Mouse (Mus musculus) WW6 (cell line): ENCODE data around the gene Zfp977.
"Not testable (repeated sequence)": the region's sequence is repeated elsewhere in the genome, so short reads cannot be mapped to it uniquely, and the experiment has no call there.

Experiments used
- DNase-seq: peaks from one replicate; pipeline ENCODE4 v3.0.0-alpha.2; 2013; ENCODE audit warnings: low read depth, low spot score

Zfp977 gene

DNA sequence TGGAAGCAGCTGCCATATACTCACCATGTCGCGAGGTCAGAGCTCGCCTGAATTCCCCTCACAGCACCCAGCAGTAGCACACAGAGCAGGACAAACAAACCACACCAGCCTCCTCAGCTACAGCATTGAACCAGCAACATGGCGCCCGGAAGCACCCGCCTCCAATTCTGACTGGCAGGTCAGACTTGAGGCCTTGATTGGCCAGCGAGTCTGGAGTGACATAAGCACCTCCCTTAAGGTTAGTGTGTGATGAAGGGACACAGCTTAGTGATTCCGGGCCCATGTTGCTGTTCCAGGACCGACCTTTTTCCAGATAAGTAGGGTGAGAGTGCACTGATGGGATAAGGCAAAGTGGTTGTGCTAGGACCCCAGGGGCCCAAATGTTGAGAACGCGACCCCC is at the start of gene Zfp977:
Gene Zfp977, minus strand, starts transcription at position 135 of the 400 bp plus-strand sequence.
- DNase-seq = peak; percentile 34

- DNase-seq = not testable (repeated sequence)
Observed at GRCm38 (mm10) chr7:42631031-42631430, 38.7 kb upstream of the Zfp977 start.

DNA sequence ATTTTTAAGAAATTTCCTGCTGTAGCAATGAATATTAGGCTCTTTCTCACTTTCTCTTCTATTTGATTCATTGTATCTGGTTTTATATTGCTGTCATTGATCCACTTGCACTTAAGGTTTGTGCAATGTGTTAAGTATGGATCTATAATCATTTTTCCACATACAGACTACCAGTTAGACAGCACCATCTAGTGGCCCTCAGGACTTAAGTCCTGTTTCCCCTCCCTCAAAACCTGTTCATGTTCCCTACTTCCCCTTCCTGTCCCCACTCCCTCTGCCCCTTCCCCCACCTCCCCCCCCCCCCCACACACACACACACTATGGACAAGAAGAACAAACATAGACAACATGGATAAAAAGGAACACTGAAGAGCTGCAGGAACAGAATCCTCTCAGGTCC is 3.3 kb upstream of the Zfp977 start:
- not testable (repeated sequence) for DNase-seq

DNA sequence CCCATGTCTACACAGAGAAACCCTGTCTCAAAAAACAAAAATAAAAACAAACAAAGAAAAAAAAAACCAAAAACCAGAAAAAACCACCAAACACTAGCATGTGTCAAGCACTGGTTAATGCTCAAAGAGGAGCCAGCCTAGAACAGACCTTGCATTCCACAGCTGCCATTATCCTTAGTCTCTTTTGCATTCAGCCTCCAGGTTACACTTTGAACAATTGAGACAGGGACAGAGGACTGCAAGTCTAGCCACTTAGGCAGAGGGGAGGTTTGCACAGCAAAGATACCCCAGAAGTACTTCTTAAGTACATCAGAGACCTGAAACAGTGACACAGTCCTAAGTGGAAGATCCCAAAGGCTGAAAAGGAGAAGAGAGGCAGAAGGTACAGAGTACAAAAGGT is 1.0 kb downstream of the Zfp977 start:
- DNase-seq = not testable (repeated sequence)

- no peak for DNase-seq
Observed at GRCm38 (mm10) chr7:42578488-42578887, 13.9 kb downstream of the Zfp977 start, which contains the start of gene Gm21028. Gene Gm21028 (minus strand): TSS chr7:42578588.

GRCm38 (mm10) chr7:42551766-42552165 is 40.6 kb downstream of the Zfp977 start:
- DNase-seq = no peak
